Mouse (Mus musculus) erythroblast, embryonic 14.5 days (primary cell): Measurements from ENCODE around the gene Faf1. TPM values are rescaled to one million over a fixed set of nuclear protein-coding genes. Genes with fewer than 3 reads are reported as not detected.

Experiments
- H3K27me3 ChIP-seq: 2 replicates; pipeline ENCODE4 v1.6.1; 2012; ENCODE audit warnings: inconsistent platforms; ENCODE audit not compliant: control insufficient read depth
- H3K36me3 ChIP-seq: 2 replicates; pipeline ENCODE4 v1.6.1; 2012; ENCODE audit warnings: mild to moderate bottlenecking, inconsistent platforms; ENCODE audit not compliant: control insufficient read depth
- H3K4me1 ChIP-seq: 2 replicates; pipeline ENCODE4 v1.6.1; 2012; ENCODE audit warnings: inconsistent platforms; ENCODE audit not compliant: control insufficient read depth
- H3K4me3 ChIP-seq: replicated peaks from 2 replicates; pipeline ENCODE3; 2012; ENCODE audit warnings: moderate library complexity, mild to moderate bottlenecking, inconsistent platforms
- H3K9me3 ChIP-seq: 2 replicates; pipeline ENCODE4 v1.6.1; 2012; ENCODE audit warnings: low read length, inconsistent platforms, mixed read lengths; ENCODE audit not compliant: control insufficient read depth
- GATA1 ChIP-seq: IDR thresholded peaks from 2 replicates; pipeline ENCODE4 v1.6.1; 2012; ENCODE audit warnings: low read length, inconsistent platforms, mixed read lengths
- TAL1 ChIP-seq: IDR thresholded peaks from 3 replicates; pipeline ENCODE4 v1.6.1; 2012; ENCODE audit warnings: low read length, inconsistent platforms, mixed read lengths
- polyA plus RNA-seq: library from polyadenylated mRNA; stranded (reverse); fragments of >175 nt; gene quantifications from 2 replicates; pipeline ENCODE4 v1.2.3, GENCODE M21; 2012

Faf1 gene
- polyA plus RNA-seq, 1 experiment, result 0.77 TPM

GRCm38 (mm10) chr4:109979461-109980320 lies 303.3 kb downstream of the Faf1 start:
- TF ChIP-seq TAL1 (no peak), GATA1 (no peak)
- Histone ChIP-seq H3K4me3 (no peak overlapping the region), H3K4me1 (no peaks in the 10 kb centered on the region), H3K9me3 (peaks cover 16% of the 10 kb centered on the region; the same call in 1 of the 2 replicates), H3K36me3 (no peaks in the 10 kb centered on the region), H3K27me3 (peaks cover 100% of the 10 kb centered on the region)

- Histone ChIP-seq H3K27me3 (peaks cover 100% of the 10 kb centered on the region), H3K9me3 (peaks cover 16% of the 10 kb centered on the region; the same call in 1 of the 2 replicates), H3K4me1 (no peaks in the 10 kb centered on the region), H3K36me3 (no peaks in the 10 kb centered on the region), H3K4me3 (no peak overlapping the region)
- TF ChIP-seq GATA1, result no peak
Observed at GRCm38 (mm10) chr4:109980321-109981082, 304.1 kb downstream of the Faf1 start.

- peaks cover 100% of the 10 kb centered on the region for H3K27me3 ChIP-seq
- H3K4me3 ChIP-seq, result no peak overlapping the region
- H3K36me3 ChIP-seq, result no peaks in the 10 kb centered on the region
- no peaks in the 10 kb centered on the region for H3K4me1 ChIP-seq
- peaks cover 13% of the 10 kb centered on the region; the same call in 1 of the 2 replicates for H3K9me3 ChIP-seq
- TF ChIP-seq TAL1, result no peak
- no peak for TF ChIP-seq GATA1
Observed at GRCm38 (mm10) chr4:109981083-109981870, 304.9 kb downstream of the Faf1 start.

- Histone ChIP-seq H3K4me1 (no peaks in the 10 kb centered on the region), H3K36me3 (no peaks in the 10 kb centered on the region), H3K9me3 (peaks cover 13% of the 10 kb centered on the region; the same call in 1 of the 2 replicates), H3K27me3 (peaks cover 100% of the 10 kb centered on the region), H3K4me3 (no peak overlapping the region)
- TF ChIP-seq TAL1 (no peak), GATA1 (no peak)
Observed at GRCm38 (mm10) chr4:109981871-109982680, 305.7 kb downstream of the Faf1 start.

- Histone ChIP-seq H3K4me1 (no peaks in the 10 kb centered on the region), H3K27me3 (peaks cover 100% of the 10 kb centered on the region), H3K9me3 (peaks cover 11% of the 10 kb centered on the region; the same call in 1 of the 2 replicates), H3K36me3 (no peaks in the 10 kb centered on the region), H3K4me3 (no peak overlapping the region)
- no peak for TF ChIP-seq GATA1
- TF ChIP-seq TAL1, result no peak
Observed at GRCm38 (mm10) chr4:109982681-109983265, 306.4 kb downstream of the Faf1 start.

GRCm38 (mm10) chr4:109983281-109984001 lies 307.1 kb downstream of the Faf1 start:
- Histone ChIP-seq H3K4me1 (no peaks in the 10 kb centered on the region), H3K9me3 (peaks cover 11% of the 10 kb centered on the region; the same call in 1 of the 2 replicates), H3K4me3 (no peak overlapping the region), H3K27me3 (peaks cover 100% of the 10 kb centered on the region), H3K36me3 (no peaks in the 10 kb centered on the region)
- no peak for TF ChIP-seq GATA1
- no peak for TF ChIP-seq TAL1

GRCm38 (mm10) chr4:109984011-109984411 lies 307.6 kb downstream of the Faf1 start:
- H3K4me1 ChIP-seq, result no peaks in the 10 kb centered on the region
- TF ChIP-seq TAL1 (no peak), GATA1 (no peak)
- H3K9me3 ChIP-seq, result peaks cover 11% of the 10 kb centered on the region; the same call in 1 of the 2 replicates
- no peak overlapping the region for H3K4me3 ChIP-seq
- peaks cover 100% of the 10 kb centered on the region for H3K27me3 ChIP-seq
- no peaks in the 10 kb centered on the region for H3K36me3 ChIP-seq
